Mouse (Mus musculus) embryonic stem cell, embryonic (primary cell): ENCODE measurements around the gene Itga2b.

Source experiments
- CTCF ChIA-PET, 4 experiments: fragments of 300-600 bp in 2 of 4; fragments of 350-600 bp in 2 of 4; sonication (Branson Sonifier 250); formaldehyde crosslinking; loops; one replicate each; lab custom pipeline; 2022; ENCODE audit warnings: inconsistent platforms in 2 of 4; lab: Charles Lee
- POLR2A ChIA-PET, 4 experiments: fragments of 300-600 bp in 2 of 4; fragments of 350-600 bp in 2 of 4; sonication (Branson Sonifier 250); formaldehyde crosslinking; loops; one replicate each; lab custom pipeline; 2022; ENCODE audit warnings: antibody characterized with exemption in 4 of 4, inconsistent platforms in 1 of 4; lab: Charles Lee

Itga2b gene

DNA sequence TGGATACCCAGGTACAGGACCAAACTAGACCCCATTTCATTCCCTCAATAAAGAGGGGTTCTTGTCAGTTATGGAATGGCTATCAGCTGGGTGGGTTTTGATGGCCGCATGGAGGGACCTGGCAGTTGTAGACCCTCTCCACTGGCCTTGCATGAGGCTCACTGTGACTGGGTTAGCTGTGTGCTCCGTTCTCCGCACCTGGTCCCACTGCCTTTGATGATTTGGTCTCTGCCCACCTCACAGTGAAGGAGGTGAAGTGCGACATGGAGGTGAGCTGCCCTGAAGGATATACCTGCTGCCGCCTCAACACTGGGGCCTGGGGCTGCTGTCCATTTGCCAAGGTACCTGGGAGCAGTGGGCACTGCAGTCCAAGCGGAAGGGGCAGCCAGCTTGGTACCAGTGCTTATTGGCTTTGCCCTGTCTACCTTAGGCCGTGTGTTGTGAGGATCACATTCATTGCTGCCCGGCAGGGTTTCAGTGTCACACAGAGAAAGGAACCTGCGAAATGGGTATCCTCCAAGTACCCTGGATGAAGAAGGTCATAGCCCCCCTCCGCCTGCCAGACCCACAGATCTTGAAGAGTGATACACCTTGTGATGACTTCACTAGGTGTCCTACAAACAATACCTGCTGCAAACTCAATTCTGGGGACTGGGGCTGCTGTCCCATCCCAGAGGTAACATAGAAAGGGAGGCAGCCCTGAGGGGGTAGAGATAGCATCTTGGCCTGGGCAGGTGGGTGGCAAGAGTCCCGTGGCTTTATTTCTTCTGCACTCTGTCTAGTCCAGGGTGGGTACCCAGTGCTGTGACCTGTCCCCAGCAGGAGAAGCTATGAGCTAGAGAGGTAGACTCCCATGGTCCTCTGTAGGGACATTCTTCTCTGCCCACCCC, 34.9 kb downstream of the Itga2b start:
- ChIA-PET CTCF (interaction anchor here (0.8 to 5.2 kb wide), 26 partner anchors 10 to 367 kb away, joined by 3 to 45 read pairs (median 4); partner anchors contain the start of genes Fam171a2 (in 3 of the 4), BC030867 (in 2 of the 4), Tmub2 (in 2 of the 4) and Slc25a39 (in 1 of the 4)), POLR2A (interaction anchor here in 2 of 4 experiments (0.6 to 4.0 kb wide), 30 partner anchors 10 to 187 kb away, joined by 3 to 42 read pairs (median 3); partner anchors contain the start of genes Slc25a39 (in 2 of the 2), Asb16 (in 1 of the 2), BC030867 (in 1 of the 2) and Fam171a2 (in 1 of the 2))

DNA sequence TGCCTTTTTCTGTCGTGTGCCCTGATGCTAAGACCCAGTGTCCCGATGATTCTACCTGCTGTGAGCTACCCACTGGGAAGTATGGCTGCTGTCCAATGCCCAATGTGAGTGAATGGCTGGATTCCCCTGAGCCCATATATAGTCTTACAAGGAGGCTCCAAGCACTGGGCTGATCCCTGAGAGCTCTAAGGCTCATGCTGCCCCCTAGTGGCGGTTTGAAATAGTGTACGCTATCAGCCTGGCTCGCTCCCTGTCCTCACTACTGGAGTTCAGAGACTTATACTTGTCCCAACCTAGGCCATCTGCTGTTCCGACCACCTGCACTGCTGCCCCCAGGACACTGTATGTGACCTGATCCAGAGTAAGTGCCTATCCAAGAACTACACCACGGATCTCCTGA, 35.5 kb downstream of the Itga2b start:
- ChIA-PET POLR2A (interaction anchor here in 3 of 4 experiments (0.6 to 2.3 kb wide), 27 partner anchors 10 to 186 kb away, joined by 3 to 18 read pairs (median 3); partner anchors contain the start of genes Slc25a39 (in 2 of the 3), Asb16 (in 1 of the 3), BC030867 (in 1 of the 3) and Tmub2 (in 1 of the 3)), CTCF (interaction anchor here (0.5 to 5.2 kb wide), 37 partner anchors 10 to 807 kb away, joined by 3 to 45 read pairs (median 3); partner anchors contain the start of genes Fam171a2 (in 3 of the 4), Tmub2 (in 3 of the 4), BC030867 (in 2 of the 4) and G6pc3 (in 1 of the 4))

- ChIA-PET CTCF (interaction anchor here (0.5 to 5.2 kb wide), 36 partner anchors 10 to 806 kb away, joined by 3 to 45 read pairs (median 3); partner anchors contain the start of genes Fam171a2 (in 3 of the 4), Tmub2 (in 3 of the 4), BC030867 (in 2 of the 4) and G6pc3 (in 1 of the 4)), POLR2A (interaction anchor here in 3 of 4 experiments (0.6 to 2.3 kb wide), 19 partner anchors 16 to 185 kb away, joined by 3 to 18 read pairs (median 4); partner anchors contain the start of genes Slc25a39 (in 2 of the 3), BC030867 (in 1 of the 3) and Tmub2 (in 1 of the 3))
Measured at GRCm38 (mm10) chr11:102433866-102434265, 36.1 kb downstream of the Itga2b start.

GRCm38 (mm10) chr11:102432896-102433295, 37.0 kb downstream of the Itga2b start:
- CTCF ChIA-PET = interaction anchor here in 2 of 4 experiments (0.7 to 1.2 kb wide), 3 partner anchors 15 to 124 kb away, joined by 3 to 4 read pairs (median 3); partner anchors contain the start of gene Fam171a2 (in 1 of the 2)
- POLR2A ChIA-PET = interaction anchor here in 2 of 4 experiments (1.1 to 3.8 kb wide), 4 partner anchors 14 to 133 kb away, joined by 3 to 25 read pairs (median 4); partner anchors contain the start of genes Fam171a2 (in 1 of the 2) and Slc25a39 (in 1 of the 2)

- ChIA-PET CTCF (interaction anchor here in 2 of 4 experiments (0.7 to 1.2 kb wide), 3 partner anchors 15 to 123 kb away, joined by 3 to 4 read pairs (median 3); partner anchors contain the start of gene Fam171a2 (in 1 of the 2)), POLR2A (interaction anchor here in 3 of 4 experiments (0.6 to 3.8 kb wide), 6 partner anchors 14 to 182 kb away, joined by 3 to 25 read pairs (median 3); partner anchors contain the start of genes Fam171a2 (in 1 of the 3) and Slc25a39 (in 1 of the 3))
Measured at GRCm38 (mm10) chr11:102432115-102432843, 37.6 kb downstream of the Itga2b start.

- ChIA-PET POLR2A (interaction anchor here in 3 of 4 experiments (0.6 to 6.0 kb wide), 15 partner anchors 10 to 183 kb away, joined by 3 to 115 read pairs (median 10); partner anchors contain the start of genes Slc25a39 (in 2 of the 3), BC030867 (in 1 of the 3) and Fam171a2 (in 1 of the 3)), CTCF (interaction anchor here in 3 of 4 experiments (0.7 to 2.2 kb wide), 16 partner anchors 15 to 185 kb away, joined by 3 to 42 read pairs (median 9); partner anchors contain the start of genes Fam171a2 (in 2 of the 3) and Slc25a39 (in 1 of the 3))
Measured at GRCm38 (mm10) chr11:102431728-102432114, 38.2 kb downstream of the Itga2b start.

DNA sequence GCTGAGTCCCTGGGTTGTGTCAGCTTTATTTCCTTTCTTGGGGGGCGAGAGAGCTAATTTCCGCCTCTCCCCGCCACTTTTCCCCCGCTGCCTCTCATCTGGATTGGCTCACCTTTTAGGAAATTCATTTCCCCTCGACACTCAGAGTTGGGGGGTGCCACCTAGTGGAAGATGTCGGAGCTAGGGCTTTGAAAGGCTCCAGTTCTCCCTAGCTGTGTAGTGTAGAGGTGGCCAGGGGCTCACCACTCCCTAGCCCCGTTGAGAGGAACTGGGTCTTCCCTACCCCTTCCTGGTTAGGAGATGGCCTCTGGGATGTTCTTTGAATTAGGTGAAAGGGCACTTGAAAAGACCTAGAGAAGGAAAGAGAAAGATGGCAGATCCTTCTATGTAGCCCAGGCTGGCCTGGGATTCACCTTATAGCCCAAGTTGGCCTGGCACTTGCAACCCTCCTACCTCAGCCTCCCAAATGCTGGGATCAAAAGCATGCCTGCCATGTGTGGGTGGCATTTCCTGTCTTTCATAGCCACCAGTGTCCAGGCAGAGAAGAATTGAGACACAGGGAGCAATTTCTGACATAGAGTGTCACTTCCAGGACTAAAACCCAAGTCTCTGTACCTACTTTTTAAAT, 38.8 kb downstream of the Itga2b start:
- ChIA-PET CTCF (interaction anchor here (0.6 to 3.0 kb wide), 63 partner anchors 7 to 1611 kb away, joined by 3 to 42 read pairs (median 6); partner anchors contain the start of genes BC030867 (in 2 of the 4), Fam171a2 (in 2 of the 4), Tmub2 (in 2 of the 4) and Slc25a39 (in 1 of the 4)), POLR2A (interaction anchor here (0.6 to 6.0 kb wide), 100 partner anchors 8 to 702 kb away, joined by 3 to 115 read pairs (median 6); partner anchors contain the start of genes Slc25a39 (in 4 of the 4), Asb16 (in 3 of the 4), BC030867 (in 3 of the 4) and Fam171a2 (in 2 of the 4))

DNA sequence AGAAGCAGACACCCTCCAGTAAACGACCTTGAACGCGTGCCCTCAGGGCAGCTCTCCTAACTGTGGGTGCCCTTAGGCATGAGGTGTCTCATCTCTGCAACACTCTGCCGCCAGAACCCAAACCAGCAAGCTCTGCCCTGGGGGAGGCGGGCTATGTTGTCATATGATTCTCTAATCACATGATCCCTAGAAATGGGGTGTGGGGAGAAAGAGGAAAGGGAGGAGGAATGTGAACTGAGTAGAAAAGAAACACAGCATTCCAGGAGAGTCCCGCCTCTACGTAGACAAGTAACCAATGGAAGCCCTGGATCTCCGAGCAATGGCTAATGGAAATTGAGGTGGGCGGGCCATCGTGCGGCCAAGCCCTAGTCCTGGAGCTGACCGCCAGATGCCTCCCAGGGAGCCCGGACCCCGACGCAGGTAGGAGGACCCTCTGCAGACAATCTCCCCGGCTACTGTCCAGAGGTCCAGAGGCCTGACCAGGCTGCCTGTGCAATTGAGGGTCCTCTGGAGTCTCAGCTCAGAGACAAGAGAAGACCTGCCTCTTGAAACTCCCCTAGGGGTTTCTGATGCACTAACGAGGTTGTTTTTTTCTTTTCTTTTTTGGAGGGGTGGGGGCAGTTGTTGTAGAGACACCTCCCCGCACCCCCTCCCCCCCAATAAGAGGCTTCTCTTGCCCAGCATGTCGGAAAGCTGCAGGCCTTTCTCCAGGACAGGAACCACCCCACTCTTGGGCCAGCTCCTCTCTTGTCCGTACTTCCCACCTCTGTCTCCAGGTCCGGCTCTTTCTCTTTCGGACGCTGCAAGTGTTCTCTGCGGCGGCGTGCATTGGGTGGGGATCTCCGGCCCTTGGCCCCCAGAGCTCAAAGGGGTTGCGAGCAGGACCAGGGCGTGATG, 39.6 kb downstream of the Itga2b start, which contains the start of gene Grn:
TSS of gene Grn (plus strand) at position 195 of the 897 bp plus-strand sequence.
- CTCF ChIA-PET = interaction anchor here (0.6 to 3.0 kb wide), 77 partner anchors 8 to 1612 kb away, joined by 3 to 42 read pairs (median 5); partner anchors contain the start of genes BC030867 (in 3 of the 4), Fam171a2 (in 2 of the 4), Tmub2 (in 2 of the 4) and Asb16 (in 1 of the 4)

GRCm38 (mm10) chr11:102429551-102429950, 40.4 kb downstream of the Itga2b start:
- POLR2A ChIA-PET = interaction anchor here (0.6 to 6.0 kb wide), 78 partner anchors 8 to 687 kb away, joined by 3 to 115 read pairs (median 8); partner anchors contain the start of genes Slc25a39 (in 4 of the 4), Ubtf (in 3 of the 4), Atxn7l3 (in 2 of the 4) and BC030867 (in 2 of the 4)
- CTCF ChIA-PET = interaction anchor here (0.6 to 3.0 kb wide), 32 partner anchors 9 to 1763 kb away, joined by 3 to 42 read pairs (median 6); partner anchors contain the start of genes BC030867 (in 3 of the 4), Asb16 (in 1 of the 4), Fam171a2 (in 1 of the 4) and Rundc3a (in 1 of the 4)

More for the DNA sequence above, 39.6 kb downstream of the Itga2b start, which contains the start of gene Grn:
- POLR2A ChIA-PET = interaction anchor here (0.6 to 6.0 kb wide), 133 partner anchors 9 to 703 kb away, joined by 3 to 115 read pairs (median 5); partner anchors contain the start of genes Slc25a39 (in 4 of the 4), Asb16 (in 3 of the 4), BC030867 (in 3 of the 4) and Ubtf (in 3 of the 4)

- CTCF ChIA-PET = interaction anchor here in 3 of 4 experiments (0.7 to 3.0 kb wide), 5 partner anchors 17 to 1764 kb away, joined by 3 to 14 read pairs (median 4); partner anchors contain the start of gene BC030867 (in 1 of the 3)
Measured at GRCm38 (mm10) chr11:102428981-102429540, 40.9 kb downstream of the Itga2b start.

GRCm38 (mm10) chr11:102425555-102426316, 44.2 kb downstream of the Itga2b start:
- ChIA-PET POLR2A (interaction anchor here in 3 of 4 experiments (0.7 to 6.0 kb wide), 9 partner anchors 8 to 1194 kb away, joined by 3 to 81 read pairs (median 5); partner anchors contain the start of genes Slc25a39 (in 2 of the 3) and Ubtf (in 1 of the 3)), CTCF (interaction anchor here in 1 of 4 experiments (2.3 kb wide), 1 partner anchor 13 kb away, joined by 5 read pairs; no protein-coding TSS in a partner anchor)

More at GRCm38 (mm10) chr11:102428981-102429540, 40.9 kb downstream of the Itga2b start:
- POLR2A ChIA-PET = interaction anchor here (0.6 to 6.0 kb wide), 37 partner anchors 7 to 502 kb away, joined by 3 to 115 read pairs (median 14); partner anchors contain the start of genes Slc25a39 (in 3 of the 4), Ubtf (in 2 of the 4), Atxn7l3 (in 1 of the 4) and BC030867 (in 1 of the 4)

DNA sequence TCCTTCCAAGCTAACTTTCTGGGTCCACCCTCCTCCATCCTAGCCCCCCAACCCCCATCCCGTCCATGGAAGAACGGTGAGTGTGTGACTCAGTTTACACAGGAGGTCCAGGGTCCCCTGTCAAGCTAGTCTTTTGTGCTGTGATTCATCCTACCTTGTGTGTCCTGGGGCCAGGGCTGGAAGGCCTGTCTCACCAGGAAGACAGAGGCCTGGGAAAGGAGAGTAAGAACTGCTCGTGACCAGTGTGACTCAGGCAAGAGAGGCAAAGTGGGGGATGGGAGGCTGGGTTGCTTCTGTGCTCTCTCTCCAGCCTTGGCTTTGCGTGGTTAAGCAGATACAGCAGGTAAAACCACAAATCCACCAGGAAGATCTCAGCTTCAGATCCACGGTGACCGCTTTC, 45.3 kb downstream of the Itga2b start:
- POLR2A ChIA-PET = interaction anchor here in 2 of 4 experiments (0.6 to 1.5 kb wide), 8 partner anchors 9 to 447 kb away, joined by 3 to 11 read pairs (median 4); partner anchors contain the start of gene Slc25a39 (in 2 of the 2)

More for the DNA sequence above, 45.3 kb downstream of the Itga2b start:
- CTCF ChIA-PET = interaction anchor here in 2 of 4 experiments (0.7 to 1.7 kb wide), 3 partner anchors 10 to 144 kb away, joined by 3 to 6 read pairs (median 4); no protein-coding TSS in a partner anchor
